Mouse (Mus musculus): Measurements from ENCODE around the gene Slc25a17. TPM values are rescaled to one million over a fixed set of nuclear protein-coding genes. Genes with fewer than 3 reads are reported as not detected.
A peak's percentile ranks its signal among the peaks of the same experiment; 100 is the strongest.

The Slc25a17 gene
- polyA plus RNA-seq (2012; rRNA removed), result 98.1 and 112 TPM in 2 replicates

- peak; percentile 98 for DNase-seq (ENCODE audit: low read depth)
- no peak for TF ChIP-seq CTCF (IDR thresholded peaks at IDR 0.05; ENCODE audit: borderline replicate concordance, extremely low read depth, insufficient read depth, insufficient read length)
- TF ChIP-seq POLR2A (IDR thresholded peaks at IDR 0.05; ENCODE audit: borderline replicate concordance, extremely low read depth, insufficient read depth, insufficient read length, poor library complexity, severe bottlenecking), result peak; percentile 34; the same call in 1 of the 2 replicates
These were observed at the start of gene Slc25a17 for GRCm38 (mm10) chr15:81360345-81361021. Gene Slc25a17, minus strand, starts transcription at chr15:81360812.

- DNase-seq (ENCODE audit: low read depth), result no peak
- no peak for TF ChIP-seq CTCF (IDR thresholded peaks at IDR 0.05; ENCODE audit: borderline replicate concordance, extremely low read depth, insufficient read depth, insufficient read length)
- no peak for TF ChIP-seq POLR2A (IDR thresholded peaks at IDR 0.05; ENCODE audit: borderline replicate concordance, extremely low read depth, insufficient read depth, insufficient read length, poor library complexity, severe bottlenecking)
These were observed 47.6 kb upstream of the Slc25a17 start, which contains the start of gene Dnajb7 for GRCm38 (mm10) chr15:81408199-81408598. Gene Dnajb7, minus strand, starts transcription at chr15:81408299.

GRCm38 (mm10) chr15:81405008-81405407 is 44.4 kb upstream of the Slc25a17 start:
- DNase-seq (ENCODE audit: low read depth), result no peak

GRCm38 (mm10) chr15:81399638-81400315 is 39.2 kb upstream of the Slc25a17 start, which contains the start of the genes St13 and Xpnpep3:
Gene St13, minus strand, starts transcription at chr15:81400077.
Gene Xpnpep3, plus strand, starts transcription at chr15:81400138.
- TF ChIP-seq CTCF (IDR thresholded peaks at IDR 0.05; ENCODE audit: borderline replicate concordance, extremely low read depth, insufficient read depth, insufficient read length) (no peak), POLR2A (IDR thresholded peaks at IDR 0.05; ENCODE audit: borderline replicate concordance, extremely low read depth, insufficient read depth, insufficient read length, poor library complexity, severe bottlenecking) (peak; percentile 49; the same call in 1 of the 2 replicates)
- DNase-seq (ENCODE audit: low read depth), result peak; percentile 97

More at GRCm38 (mm10) chr15:81405008-81405407, 44.4 kb upstream of the Slc25a17 start:
- TF ChIP-seq CTCF (IDR thresholded peaks at IDR 0.05; ENCODE audit: borderline replicate concordance, extremely low read depth, insufficient read depth, insufficient read length), result no peak
- no peak for TF ChIP-seq POLR2A (IDR thresholded peaks at IDR 0.05; ENCODE audit: borderline replicate concordance, extremely low read depth, insufficient read depth, insufficient read length, poor library complexity, severe bottlenecking)

- DNase-seq (ENCODE audit: low read depth), result no peak
- no peak for TF ChIP-seq POLR2A (IDR thresholded peaks at IDR 0.05; ENCODE audit: borderline replicate concordance, extremely low read depth, insufficient read depth, insufficient read length, poor library complexity, severe bottlenecking)
- TF ChIP-seq CTCF (IDR thresholded peaks at IDR 0.05; ENCODE audit: borderline replicate concordance, extremely low read depth, insufficient read depth, insufficient read length), result no peak
These were observed 38.7 kb upstream of the Slc25a17 start for GRCm38 (mm10) chr15:81399297-81399637.

GRCm38 (mm10) chr15:81398189-81398588 is 37.6 kb upstream of the Slc25a17 start:
- TF ChIP-seq CTCF (IDR thresholded peaks at IDR 0.05; ENCODE audit: borderline replicate concordance, extremely low read depth, insufficient read depth, insufficient read length) (no peak), POLR2A (IDR thresholded peaks at IDR 0.05; ENCODE audit: borderline replicate concordance, extremely low read depth, insufficient read depth, insufficient read length, poor library complexity, severe bottlenecking) (no peak)
- DNase-seq (ENCODE audit: low read depth), result no peak

GRCm38 (mm10) chr15:81394211-81394915 is 33.8 kb upstream of the Slc25a17 start:
- DNase-seq (ENCODE audit: low read depth), result no peak
- TF ChIP-seq CTCF (IDR thresholded peaks at IDR 0.05; ENCODE audit: borderline replicate concordance, extremely low read depth, insufficient read depth, insufficient read length) (no peak), POLR2A (IDR thresholded peaks at IDR 0.05; ENCODE audit: borderline replicate concordance, extremely low read depth, insufficient read depth, insufficient read length, poor library complexity, severe bottlenecking) (no peak)

GRCm38 (mm10) chr15:81392997-81393396 is 32.4 kb upstream of the Slc25a17 start:
- no peak for TF ChIP-seq CTCF (IDR thresholded peaks at IDR 0.05; ENCODE audit: borderline replicate concordance, extremely low read depth, insufficient read depth, insufficient read length)
- no peak for TF ChIP-seq POLR2A (IDR thresholded peaks at IDR 0.05; ENCODE audit: borderline replicate concordance, extremely low read depth, insufficient read depth, insufficient read length, poor library complexity, severe bottlenecking)
- DNase-seq (ENCODE audit: low read depth), result no peak

- no peak for DNase-seq (ENCODE audit: low read depth)
- TF ChIP-seq POLR2A (IDR thresholded peaks at IDR 0.05; ENCODE audit: borderline replicate concordance, extremely low read depth, insufficient read depth, insufficient read length, poor library complexity, severe bottlenecking), result no peak
- peak; percentile 4; the same call in 1 of the 2 replicates for TF ChIP-seq CTCF (IDR thresholded peaks at IDR 0.05; ENCODE audit: borderline replicate concordance, extremely low read depth, insufficient read depth, insufficient read length)
These were observed 25.7 kb upstream of the Slc25a17 start for GRCm38 (mm10) chr15:81386327-81386726.

- TF ChIP-seq CTCF (IDR thresholded peaks at IDR 0.05; ENCODE audit: borderline replicate concordance, extremely low read depth, insufficient read depth, insufficient read length) (no peak), POLR2A (IDR thresholded peaks at IDR 0.05; ENCODE audit: borderline replicate concordance, extremely low read depth, insufficient read depth, insufficient read length, poor library complexity, severe bottlenecking) (no peak)
- no peak for DNase-seq (ENCODE audit: low read depth)
These were observed 18.2 kb upstream of the Slc25a17 start for GRCm38 (mm10) chr15:81378845-81379244.

- DNase-seq (ENCODE audit: low read depth), result no peak
- no peak for TF ChIP-seq CTCF (IDR thresholded peaks at IDR 0.05; ENCODE audit: borderline replicate concordance, extremely low read depth, insufficient read depth, insufficient read length)
- TF ChIP-seq POLR2A (IDR thresholded peaks at IDR 0.05; ENCODE audit: borderline replicate concordance, extremely low read depth, insufficient read depth, insufficient read length, poor library complexity, severe bottlenecking), result no peak
These were observed 14.0 kb upstream of the Slc25a17 start for GRCm38 (mm10) chr15:81374621-81375020.
